Mouse (Mus musculus) kidney, embryonic 14.5 days (tissue): ENCODE data around the gene Zfp324. TPM values are rescaled to one million over a fixed set of nuclear protein-coding genes. Genes with fewer than 3 reads are reported as not detected.

Experiments used
- ATAC-seq: fragments of 200-750 bp; cut with Nextera tagmentation; 2 replicates; pipeline ENCODE4 v1.8.0; 2017; ENCODE audit warnings: moderate number of reproducible peaks, mild to moderate bottlenecking, moderate TSS enrichment, moderate library complexity; ENCODE audit not compliant: low FRiP score, low TSS enrichment
- H3K27ac ChIP-seq: fragments of 300-500 bp; sonication (generic); 2 replicates; pipeline ENCODE4 v1.5.1; 2014; ENCODE audit warnings: low read depth, mild to moderate bottlenecking, low read length, moderate library complexity, mixed read lengths
- H3K27me3 ChIP-seq: fragments of 300-500 bp; sonication (generic); 2 replicates; pipeline ENCODE4 v1.6.1; 2014; ENCODE audit warnings: mild to moderate bottlenecking, low read length; ENCODE audit not compliant: control insufficient read depth, insufficient read depth
- H3K36me3 ChIP-seq: fragments of 300-500 bp; sonication (generic); 2 replicates; pipeline ENCODE4 v1.6.1; 2014; ENCODE audit warnings: low read length, mixed read lengths; ENCODE audit not compliant: control insufficient read depth, insufficient read depth
- H3K4me1 ChIP-seq: fragments of 300-500 bp; sonication (generic); 2 replicates; pipeline ENCODE4 v1.6.1; 2014; ENCODE audit warnings: low read length, mixed read lengths; ENCODE audit not compliant: control insufficient read depth, insufficient read depth
- H3K4me2 ChIP-seq: fragments of 300-500 bp; sonication (generic); replicated peaks from 2 replicates; pipeline ENCODE4 v1.6.1; 2014; ENCODE audit warnings: low read depth, mild to moderate bottlenecking, low read length
- H3K4me3 ChIP-seq: fragments of 300-500 bp; sonication (generic); 2 replicates; pipeline ENCODE4 v1.5.1; 2014; ENCODE audit warnings: mild to moderate bottlenecking, low read length
- H3K9ac ChIP-seq: fragments of 300-500 bp; sonication (generic); 2 replicates; pipeline ENCODE4 v1.6.1; 2014; ENCODE audit warnings: low read depth, mild to moderate bottlenecking, low read length, moderate library complexity
- H3K9me3 ChIP-seq: fragments of 300-500 bp; sonication (generic); 2 replicates; pipeline ENCODE4 v1.6.1; 2016; ENCODE audit warnings: low read length; ENCODE audit not compliant: control insufficient read depth
- WGBS: fragments of 180-500 bp; shearing (Covaris S2); extraction: QIAGEN DNeasy Blood & Tissue Kit; methylation state at CpG from one replicate; pipeline ENCODE4 v1.1.7; 2014; 5-methylcytosine and 5-hydroxymethylcytosine counted together
- polyA plus RNA-seq: library from polyadenylated mRNA; unstranded; fragments of >200 nt; fragmentation: Nextera tagmentation; extraction: Ambion mirVana; gene quantifications from 2 replicates; pipeline ENCODE4 v1.2.1, GENCODE M21; 2014

Zfp324 gene
- polyA plus RNA-seq, 1 experiment from 2014 or later, result 9.3 TPM

- no peaks in the 10 kb centered on the region for H3K9me3 ChIP-seq
- ATAC-seq, result no peak
- no peak overlapping the region for H3K4me2 ChIP-seq
- H3K27me3 ChIP-seq, result no peaks in the 10 kb centered on the region
- H3K4me1 ChIP-seq, result peaks cover 5% of the 10 kb centered on the region; the same call in 1 of the 2 replicates
- 76% methylated on average over 4 of the region's 4 CpGs for WGBS
- H3K4me3 ChIP-seq, result no peak overlapping the region
- H3K9ac ChIP-seq, result no peak overlapping the region
- H3K27ac ChIP-seq, result no peak overlapping the region
- H3K36me3 ChIP-seq, result no peaks in the 10 kb centered on the region
These were observed 6.7 kb upstream of the Zfp324 start for GRCm38 (mm10) chr7:12958948-12959347.

DNA sequence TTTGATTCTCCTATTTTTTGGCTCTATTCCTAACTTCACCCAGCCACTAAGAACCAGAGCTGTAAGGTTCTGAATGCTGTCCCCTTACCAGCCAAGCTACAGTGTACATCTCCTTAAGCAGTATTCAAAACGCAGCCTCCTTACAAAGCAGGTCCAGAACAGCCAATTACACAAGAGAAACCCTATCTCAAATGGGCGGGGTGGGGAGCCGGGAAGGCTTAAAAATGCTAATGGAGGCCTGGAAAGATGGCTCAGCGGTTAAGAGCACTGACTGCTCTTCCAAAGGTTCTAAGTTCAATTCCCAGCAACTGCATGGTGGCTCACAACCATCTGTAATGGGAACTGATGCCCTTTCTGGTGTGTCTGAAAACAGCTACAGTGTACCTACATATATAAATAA lies 5.9 kb upstream of the Zfp324 start:
- ATAC-seq, result no peak
- Histone ChIP-seq H3K4me3 (no peak overlapping the region), H3K27me3 (no peaks in the 10 kb centered on the region), H3K9me3 (no peaks in the 10 kb centered on the region), H3K4me2 (no peak overlapping the region), H3K4me1 (peaks cover 5% of the 10 kb centered on the region; the same call in 1 of the 2 replicates), H3K27ac (no peak overlapping the region), H3K9ac (no peak overlapping the region), H3K36me3 (no peaks in the 10 kb centered on the region)
- 29% methylated on average over 4 of the region's 4 CpGs for WGBS

GRCm38 (mm10) chr7:12961511-12962141 lies 4.0 kb upstream of the Zfp324 start:
- peak overlapping the region; percentile 57 for H3K9ac ChIP-seq
- peak; percentile 58 for ATAC-seq
- peak overlapping the region; percentile 68 for H3K4me2 ChIP-seq
- no peaks in the 10 kb centered on the region for H3K9me3 ChIP-seq
- H3K27me3 ChIP-seq, result no peaks in the 10 kb centered on the region
- H3K4me3 ChIP-seq, result peak overlapping the region; percentile 48
- peak overlapping the region; percentile 75 for H3K27ac ChIP-seq
- H3K36me3 ChIP-seq, result no peaks in the 10 kb centered on the region
- WGBS, result 3% methylated on average over 29 of the region's 29 CpGs
- peaks cover 10% of the 10 kb centered on the region; the same call in 1 of the 2 replicates for H3K4me1 ChIP-seq

DNA sequence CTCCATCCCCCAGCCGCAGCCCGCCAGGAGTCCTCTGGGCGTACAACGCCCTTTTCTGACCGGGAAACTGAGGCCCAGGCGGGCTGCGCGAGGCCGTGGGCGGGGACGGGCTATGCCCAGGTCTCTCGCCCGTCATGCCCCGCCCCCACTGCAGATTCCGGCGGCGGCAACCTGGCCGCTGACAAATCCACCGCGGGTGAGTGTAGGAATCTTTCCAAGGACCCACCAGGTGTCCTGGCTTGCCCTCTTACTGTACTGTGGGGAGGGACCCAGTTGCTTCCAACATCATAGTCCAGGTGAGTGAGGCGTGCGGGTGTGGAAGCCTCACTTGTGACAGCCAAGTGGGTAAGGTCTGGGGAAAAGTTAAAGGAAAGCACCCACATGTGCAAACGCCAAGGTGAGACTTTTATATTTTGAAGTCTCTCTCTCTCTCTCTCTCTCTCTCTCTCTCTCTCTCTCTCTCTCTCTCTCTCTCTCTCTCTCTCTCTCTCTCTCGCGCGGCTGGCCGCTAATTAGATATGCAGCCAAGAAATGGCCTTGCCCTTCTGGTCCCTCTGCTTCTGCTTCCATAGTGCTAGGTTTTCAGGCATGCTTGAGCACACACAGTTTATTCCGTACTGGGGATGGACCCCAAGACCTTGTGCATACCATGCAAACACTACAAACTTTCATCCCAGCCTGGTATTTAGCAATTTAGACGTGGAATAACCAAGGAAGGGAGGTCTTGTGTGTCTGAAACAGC lies 637 bp downstream of the Zfp324 start:
- H3K27ac ChIP-seq, result peak overlapping the region; percentile 86
- peaks cover 12% of the 10 kb centered on the region; the same call in 1 of the 2 replicates for H3K4me1 ChIP-seq
- under 1% methylated on average over 29 of the region's 29 CpGs for WGBS
- peak overlapping the region; percentile 89 for H3K9ac ChIP-seq
- H3K27me3 ChIP-seq, result no peaks in the 10 kb centered on the region
- peak overlapping the region; percentile 90 for H3K4me3 ChIP-seq
- H3K36me3 ChIP-seq, result peaks cover 28% of the 10 kb centered on the region
- ATAC-seq, result peak; percentile 67
- peak overlapping the region; percentile 94 for H3K4me2 ChIP-seq
- H3K9me3 ChIP-seq, result no peaks in the 10 kb centered on the region

- Histone ChIP-seq H3K36me3 (peaks cover 40% of the 10 kb centered on the region), H3K9me3 (no peaks in the 10 kb centered on the region), H3K4me2 (no peak overlapping the region), H3K4me3 (no peak overlapping the region), H3K4me1 (peaks cover 7% of the 10 kb centered on the region; the same call in 1 of the 2 replicates), H3K27ac (no peak overlapping the region), H3K27me3 (no peaks in the 10 kb centered on the region), H3K9ac (no peak overlapping the region)
- no peak for ATAC-seq
- WGBS, result 97% methylated on average over 25 of the region's 25 CpGs
These were observed 5.3 kb downstream of the Zfp324 start for GRCm38 (mm10) chr7:12970906-12971305.

GRCm38 (mm10) chr7:12977682-12978389 lies 12.2 kb downstream of the Zfp324 start, which contains the start of gene Zfp446:
Zfp446 (plus strand) TSS chr7:12977848.
- Histone ChIP-seq H3K4me1 (0 out of 2 replicates have a peak, but pooled peaks cover 6% of the 10 kb centered on the region), H3K27me3 (no peaks in the 10 kb centered on the region), H3K4me3 (peak within 1 kb of the TSS; percentile 65), H3K4me2 (peak within 1 kb of the TSS; percentile 81), H3K27ac (peak within 1 kb of the TSS; percentile 80), H3K9ac (peak within 1 kb of the TSS; percentile 68), H3K9me3 (no peaks in the 10 kb centered on the region), H3K36me3 (peaks cover 3% of the 10 kb centered on the region; the same call in 1 of the 2 replicates)
- ATAC-seq, result peak; percentile 98
- under 1% methylated on average over 49 of the region's 49 CpGs for WGBS

DNA sequence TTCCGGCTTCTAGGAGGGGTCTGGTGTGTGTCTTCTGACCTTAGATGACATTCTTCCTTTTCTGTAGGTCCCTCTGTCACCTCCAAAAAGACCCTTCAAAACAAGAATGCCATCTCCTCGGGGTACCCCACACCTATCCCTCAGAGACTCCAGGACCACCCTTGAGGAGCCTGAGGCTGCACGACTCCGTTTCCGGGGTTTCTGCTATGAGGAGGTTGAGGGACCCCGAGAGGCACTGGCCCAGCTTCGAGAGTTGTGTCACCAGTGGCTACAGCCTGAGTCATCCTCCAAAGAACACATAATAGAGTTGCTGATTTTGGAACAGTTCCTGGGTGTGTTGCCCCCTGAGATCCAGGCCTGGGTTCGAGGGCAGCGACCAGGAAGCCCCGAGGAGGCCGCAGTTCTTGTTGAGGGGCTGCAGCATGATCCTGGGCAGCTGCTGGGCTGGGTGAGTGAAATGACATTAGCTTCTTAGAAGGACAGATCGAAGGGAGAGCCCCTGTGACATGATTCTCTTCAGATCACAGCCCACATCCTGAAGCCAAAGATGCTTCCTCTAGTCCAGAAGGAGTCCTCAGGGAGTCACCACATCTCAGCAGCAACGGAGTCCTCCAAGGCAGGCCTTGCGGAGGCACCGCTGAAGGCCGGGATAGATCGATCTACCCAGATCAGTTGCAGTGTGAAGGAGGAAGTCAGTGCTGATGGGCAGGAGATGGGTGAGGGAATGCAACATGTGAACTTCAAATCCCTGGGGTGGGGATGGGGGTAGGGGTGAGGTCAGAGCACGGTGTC lies 13.5 kb downstream of the Zfp324 start:
- Histone ChIP-seq H3K27ac (no peak overlapping the region; the same call in 1 of the 2 replicates), H3K4me1 (0 out of 2 replicates have a peak, but pooled peaks cover 6% of the 10 kb centered on the region), H3K9ac (peak overlapping the region; percentile 68; the same call in 1 of the 2 replicates), H3K9me3 (no peaks in the 10 kb centered on the region), H3K4me3 (peak overlapping the region; percentile 65), H3K4me2 (peak overlapping the region; percentile 81), H3K36me3 (no peaks in the 10 kb centered on the region; the same call in 1 of the 2 replicates), H3K27me3 (no peaks in the 10 kb centered on the region)
- 76% methylated on average over 18 of the region's 18 CpGs for WGBS
- ATAC-seq, result no peak

DNA sequence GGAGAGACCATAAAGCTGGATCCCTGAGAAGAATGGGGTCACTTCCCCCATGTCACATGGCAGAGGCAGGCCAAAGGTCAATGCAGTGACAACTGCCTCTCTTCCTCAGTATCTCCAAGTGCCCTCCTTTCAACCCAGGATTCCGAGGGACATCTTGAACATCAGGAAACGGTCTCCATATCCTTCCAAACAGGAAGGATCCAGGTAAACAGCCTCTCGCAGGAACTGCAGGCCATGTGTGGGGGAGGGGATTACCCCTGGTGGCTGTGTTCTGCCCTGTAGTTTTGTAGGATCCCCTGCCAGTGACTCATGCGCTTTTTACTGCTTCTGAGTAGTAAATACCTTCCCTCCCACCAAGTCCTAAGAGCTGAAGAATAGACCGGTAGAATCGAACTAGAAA lies 14.1 kb downstream of the Zfp324 start:
- Histone ChIP-seq H3K9ac (no peak overlapping the region), H3K9me3 (no peaks in the 10 kb centered on the region), H3K4me2 (no peak overlapping the region), H3K4me3 (no peak overlapping the region), H3K36me3 (no peaks in the 10 kb centered on the region; the same call in 1 of the 2 replicates), H3K27ac (no peak overlapping the region), H3K4me1 (0 out of 2 replicates have a peak, but pooled peaks cover 6% of the 10 kb centered on the region), H3K27me3 (no peaks in the 10 kb centered on the region)
- WGBS, result 45% methylated on average over 6 of the region's 6 CpGs
- no peak for ATAC-seq
